Mouse (Mus musculus) neural tube, embryonic 13.5 days (tissue): ENCODE data around the gene Rgl3. TPM values are rescaled to one million over a fixed set of nuclear protein-coding genes. Genes with fewer than 3 reads are reported as not detected.
A peak's percentile ranks its signal among the peaks of the same experiment; 100 is the strongest.

Source experiments
- ATAC-seq: fragments of 200-750 bp; cut with Nextera tagmentation; 2 replicates; pipeline ENCODE4 v1.8.0; 2017; ENCODE audit warnings: low read depth, mild to moderate bottlenecking, moderate TSS enrichment, moderate library complexity
- H3K27ac ChIP-seq: fragments of 300-500 bp; sonication (generic); replicated peaks from 2 replicates; pipeline ENCODE4 v1.5.1; 2015; ENCODE audit warnings: moderate library complexity, mild to moderate bottlenecking, inconsistent platforms
- H3K27me3 ChIP-seq: fragments of 300-500 bp; sonication (generic); 2 replicates; pipeline ENCODE4 v1.6.1; 2015; ENCODE audit warnings: mild to moderate bottlenecking, inconsistent platforms
- H3K36me3 ChIP-seq: fragments of 300-500 bp; sonication (generic); 2 replicates; pipeline ENCODE4 v1.6.1; 2015; ENCODE audit warnings: mild to moderate bottlenecking, inconsistent platforms
- H3K4me1 ChIP-seq: fragments of 300-500 bp; sonication (generic); replicated peaks from 2 replicates; pipeline ENCODE4 v1.6.1; 2015; ENCODE audit warnings: inconsistent platforms
- H3K4me2 ChIP-seq: fragments of 300-500 bp; sonication (generic); 2 replicates; pipeline ENCODE4 v1.6.1; 2015; ENCODE audit warnings: inconsistent platforms, mild to moderate bottlenecking, moderate library complexity
- H3K4me3 ChIP-seq: fragments of 300-500 bp; sonication (generic); 2 replicates; pipeline ENCODE4 v1.5.1; 2015; ENCODE audit warnings: mild to moderate bottlenecking, inconsistent platforms
- H3K9ac ChIP-seq: fragments of 300-500 bp; sonication (generic); 2 replicates; pipeline ENCODE4 v1.6.1; 2015; ENCODE audit warnings: moderate library complexity, mild to moderate bottlenecking, inconsistent platforms
- H3K9me3 ChIP-seq: fragments of 300-500 bp; sonication (generic); 2 replicates; pipeline ENCODE4 v1.6.1; 2016; ENCODE audit warnings: inconsistent platforms
- WGBS: fragments of 180-500 bp; shearing (Covaris S2); methylation state at CpG from one replicate; pipeline ENCODE4 v1.1.7; 2015; 5-methylcytosine and 5-hydroxymethylcytosine counted together
- polyA plus RNA-seq: library from polyadenylated mRNA; unstranded; fragments of >200 nt; fragmentation: Nextera tagmentation; extraction: Ambion mirVana; gene quantifications from 2 replicates; pipeline ENCODE4 v1.2.1, GENCODE M21; 2015

Rgl3 gene
- polyA plus RNA-seq, 1 experiment from 2014 or later, result 1.9 TPM

DNA sequence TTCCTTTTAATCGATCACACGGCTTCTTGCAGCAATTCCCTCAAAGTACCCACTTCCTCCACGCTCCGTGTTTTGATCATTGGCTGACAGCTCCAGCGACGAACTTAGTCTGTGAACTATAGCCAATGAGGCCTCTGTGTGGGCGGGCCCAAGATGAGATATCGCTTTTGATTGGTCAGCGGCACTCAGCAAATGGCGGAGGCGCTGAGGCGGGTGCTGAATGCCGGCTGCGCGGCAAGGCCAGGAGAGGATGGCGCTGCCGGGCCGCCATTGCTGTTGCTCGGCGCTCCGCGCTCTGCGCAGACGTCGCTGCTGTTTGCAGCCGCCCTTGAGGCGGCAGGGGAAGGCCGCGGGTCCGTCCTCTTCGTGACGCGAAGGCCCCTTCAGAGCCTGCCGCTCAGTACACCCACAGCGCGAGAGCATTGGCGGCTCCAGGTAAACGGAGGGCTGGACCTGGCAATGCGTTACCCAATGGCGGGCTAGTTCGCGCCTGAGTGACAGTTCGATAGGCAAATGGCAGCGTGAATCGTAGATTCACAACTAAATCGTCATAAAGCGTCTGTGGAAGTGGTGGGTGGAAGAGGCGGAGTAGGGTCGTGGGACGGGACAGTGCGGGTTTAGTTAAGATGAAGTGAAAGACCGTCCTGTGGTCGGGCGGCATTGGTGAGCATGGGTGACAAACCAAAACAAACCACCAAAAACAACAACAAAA lies 33.5 kb downstream of the Rgl3 start, which contains the start of gene Swsap1:
Gene Swsap1, plus strand, starts transcription at position 186 of the 712 bp plus-strand sequence.
- Histone ChIP-seq H3K27me3 (peaks cover 21% of the 10 kb centered on the region), H3K9me3 (no peaks in the 10 kb centered on the region), H3K4me3 (peak within 1 kb of the TSS; percentile 60), H3K36me3 (no peaks in the 10 kb centered on the region), H3K4me1 (peaks cover 18% of the 10 kb centered on the region), H3K27ac (peak within 1 kb of the TSS; percentile 94), H3K4me2 (peak within 1 kb of the TSS; percentile 60), H3K9ac (peak within 1 kb of the TSS; percentile 75)
- ATAC-seq, result peak; percentile 99
- WGBS, result under 1% methylated on average over 54 of the region's 54 CpGs

GRCm38 (mm10) chr9:21955225-21955569 lies 34.0 kb downstream of the Rgl3 start:
- Histone ChIP-seq H3K27me3 (peaks cover 17% of the 10 kb centered on the region), H3K9me3 (no peaks in the 10 kb centered on the region), H3K4me2 (peak overlapping the region; percentile 60), H3K27ac (peak overlapping the region; percentile 94), H3K4me1 (peaks cover 14% of the 10 kb centered on the region), H3K4me3 (peak overlapping the region; percentile 60), H3K9ac (peak overlapping the region; percentile 75), H3K36me3 (no peaks in the 10 kb centered on the region)
- 2% methylated on average over 18 of the region's 18 CpGs for WGBS
- ATAC-seq, result peak; percentile 78

- Histone ChIP-seq H3K9ac (no peak overlapping the region), H3K9me3 (no peaks in the 10 kb centered on the region), H3K4me2 (peak overlapping the region; percentile 60), H3K4me1 (peaks cover 14% of the 10 kb centered on the region), H3K36me3 (no peaks in the 10 kb centered on the region), H3K27ac (no peak overlapping the region), H3K4me3 (peak overlapping the region; percentile 60; the same call in 1 of the 2 replicates), H3K27me3 (peaks cover 12% of the 10 kb centered on the region)
- no peak for ATAC-seq
- 85% methylated on average over 3 of the region's 3 CpGs for WGBS
These were observed 34.6 kb downstream of the Rgl3 start for GRCm38 (mm10) chr9:21954635-21955034.

GRCm38 (mm10) chr9:21953600-21953999 lies 35.6 kb downstream of the Rgl3 start:
- Histone ChIP-seq H3K4me3 (no peak overlapping the region), H3K36me3 (0 out of 2 replicates have a peak, but pooled peaks cover 2% of the 10 kb centered on the region), H3K27me3 (peaks cover 7% of the 10 kb centered on the region; the same call in 1 of the 2 replicates), H3K4me1 (peaks cover 14% of the 10 kb centered on the region), H3K27ac (no peak overlapping the region), H3K9ac (no peak overlapping the region), H3K4me2 (no peak overlapping the region), H3K9me3 (no peaks in the 10 kb centered on the region)
- no peak for ATAC-seq
- 14% methylated on average over 3 of the region's 3 CpGs for WGBS

DNA sequence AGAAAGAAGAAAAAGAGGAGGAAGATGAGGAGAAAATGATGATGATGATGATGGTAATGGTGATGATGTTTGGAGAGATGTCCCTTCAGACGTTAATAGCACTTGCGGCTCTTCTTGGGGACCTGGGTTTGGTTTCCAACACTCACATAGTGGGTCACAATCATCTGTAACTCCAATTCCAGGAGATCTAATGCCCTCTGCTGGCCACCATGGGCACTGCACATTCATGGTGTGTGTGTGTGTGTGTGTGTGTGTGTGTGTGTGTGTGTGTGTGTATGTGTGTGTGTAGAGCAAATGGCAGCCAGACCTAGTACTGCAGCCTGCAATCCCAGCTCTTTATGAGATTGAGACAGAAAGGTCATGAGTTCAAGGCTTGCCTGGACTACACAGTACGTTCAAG lies 37.3 kb downstream of the Rgl3 start:
- Histone ChIP-seq H3K9me3 (no peaks in the 10 kb centered on the region), H3K9ac (no peak overlapping the region), H3K4me1 (peaks cover 14% of the 10 kb centered on the region), H3K36me3 (peaks cover 14% of the 10 kb centered on the region), H3K4me2 (no peak overlapping the region), H3K27ac (no peak overlapping the region), H3K27me3 (peaks cover 20% of the 10 kb centered on the region), H3K4me3 (no peak overlapping the region)
- WGBS, result 79% methylated on average over 3 of the region's 3 CpGs
- ATAC-seq, result no peak

DNA sequence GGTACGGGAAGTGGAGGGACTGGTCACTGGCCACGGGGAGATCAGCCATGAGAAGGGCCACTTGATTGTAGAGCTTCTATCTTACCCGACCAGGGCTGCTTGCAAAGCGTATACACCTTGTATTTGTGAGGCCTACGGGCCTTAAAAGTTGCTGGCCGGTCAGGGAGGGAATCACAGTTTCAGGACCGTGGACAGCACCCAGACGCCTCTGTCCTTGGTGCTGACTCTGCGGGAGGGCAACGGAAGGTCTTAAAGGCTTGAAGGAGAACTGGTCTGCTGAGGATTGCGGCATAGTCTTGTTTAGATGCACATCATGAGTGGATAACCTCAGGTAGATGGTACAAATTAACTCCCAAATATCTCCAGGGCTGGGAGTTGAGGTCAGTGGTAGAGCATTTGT lies 38.9 kb downstream of the Rgl3 start:
- no peak overlapping the region for H3K4me2 ChIP-seq
- WGBS, result 16% methylated on average over 11 of the region's 11 CpGs
- H3K27me3 ChIP-seq, result peaks cover 36% of the 10 kb centered on the region

GRCm38 (mm10) chr9:21948790-21949189 lies 40.5 kb downstream of the Rgl3 start:
- no peak overlapping the region for H3K9ac ChIP-seq
- no peak overlapping the region for H3K27ac ChIP-seq
- ATAC-seq, result no peak
- peaks cover 41% of the 10 kb centered on the region for H3K27me3 ChIP-seq
- no peak overlapping the region for H3K4me3 ChIP-seq
- peaks cover 8% of the 10 kb centered on the region; the same call in 1 of the 2 replicates for H3K4me1 ChIP-seq
- 71% methylated on average over 6 of the region's 6 CpGs for WGBS
- no peak overlapping the region for H3K4me2 ChIP-seq
- no peaks in the 10 kb centered on the region for H3K9me3 ChIP-seq
- H3K36me3 ChIP-seq, result peaks cover 38% of the 10 kb centered on the region

More for the DNA sequence above, 38.9 kb downstream of the Rgl3 start:
- Histone ChIP-seq H3K4me1 (peaks cover 7% of the 10 kb centered on the region; the same call in 1 of the 2 replicates), H3K9ac (no peak overlapping the region), H3K4me3 (no peak overlapping the region), H3K27ac (no peak overlapping the region), H3K9me3 (no peaks in the 10 kb centered on the region), H3K36me3 (peaks cover 29% of the 10 kb centered on the region)
- no peak for ATAC-seq

DNA sequence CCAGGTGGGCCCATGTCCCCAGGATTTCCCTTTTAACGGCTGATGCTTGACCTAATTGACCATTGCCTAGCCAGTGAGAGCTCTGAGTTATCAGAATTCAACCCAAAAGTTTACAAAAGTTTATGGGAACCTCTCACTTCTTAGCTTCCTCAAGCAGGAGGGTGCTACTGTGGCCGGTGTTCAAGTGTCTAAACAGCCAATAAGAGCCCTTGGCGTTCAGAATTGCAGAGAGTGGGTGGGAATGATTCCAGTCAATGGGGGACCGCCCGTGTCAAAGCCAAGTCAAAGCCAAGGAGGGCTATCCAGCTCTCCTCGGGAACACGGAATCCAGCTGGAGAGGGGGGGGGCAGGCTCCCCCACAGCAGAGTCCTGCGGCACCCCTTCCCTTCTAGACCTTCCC lies 41.1 kb downstream of the Rgl3 start:
- H3K9ac ChIP-seq, result no peak overlapping the region
- no peak overlapping the region for H3K4me3 ChIP-seq
- no peak for ATAC-seq
- peaks cover 41% of the 10 kb centered on the region for H3K27me3 ChIP-seq
- 62% methylated on average over 8 of the region's 8 CpGs for WGBS
- peaks cover 38% of the 10 kb centered on the region for H3K36me3 ChIP-seq
- H3K27ac ChIP-seq, result no peak overlapping the region
- H3K4me1 ChIP-seq, result 0 out of 2 replicates have a peak, but pooled peaks cover 6% of the 10 kb centered on the region
- no peaks in the 10 kb centered on the region for H3K9me3 ChIP-seq
- no peak overlapping the region for H3K4me2 ChIP-seq

GRCm38 (mm10) chr9:21947540-21948130 lies 41.6 kb downstream of the Rgl3 start:
- WGBS, result 7% methylated on average over 28 of the region's 28 CpGs
- 0 out of 2 replicates have a peak, but pooled peaks cover 6% of the 10 kb centered on the region for H3K4me1 ChIP-seq
- peaks cover 38% of the 10 kb centered on the region for H3K36me3 ChIP-seq
- no peak overlapping the region for H3K4me3 ChIP-seq
- ATAC-seq, result no peak
- H3K9ac ChIP-seq, result 0 out of 2 replicates have a peak overlapping the region, but pooled peaks have one; percentile 22
- H3K9me3 ChIP-seq, result no peaks in the 10 kb centered on the region
- no peak overlapping the region for H3K27ac ChIP-seq
- no peak overlapping the region for H3K4me2 ChIP-seq
- H3K27me3 ChIP-seq, result peaks cover 41% of the 10 kb centered on the region

GRCm38 (mm10) chr9:21944267-21944666 lies 45.0 kb downstream of the Rgl3 start:
- no peak overlapping the region for H3K4me3 ChIP-seq
- peaks cover 38% of the 10 kb centered on the region for H3K27me3 ChIP-seq
- H3K36me3 ChIP-seq, result peaks cover 66% of the 10 kb centered on the region
- 0 out of 2 replicates have a peak, but pooled peaks cover 8% of the 10 kb centered on the region for H3K4me1 ChIP-seq
- H3K27ac ChIP-seq, result no peak overlapping the region
- no peak for ATAC-seq
- H3K9me3 ChIP-seq, result no peaks in the 10 kb centered on the region
- H3K9ac ChIP-seq, result no peak overlapping the region
- WGBS, result 24% methylated on average over 23 of the region's 23 CpGs
- H3K4me2 ChIP-seq, result no peak overlapping the region

DNA sequence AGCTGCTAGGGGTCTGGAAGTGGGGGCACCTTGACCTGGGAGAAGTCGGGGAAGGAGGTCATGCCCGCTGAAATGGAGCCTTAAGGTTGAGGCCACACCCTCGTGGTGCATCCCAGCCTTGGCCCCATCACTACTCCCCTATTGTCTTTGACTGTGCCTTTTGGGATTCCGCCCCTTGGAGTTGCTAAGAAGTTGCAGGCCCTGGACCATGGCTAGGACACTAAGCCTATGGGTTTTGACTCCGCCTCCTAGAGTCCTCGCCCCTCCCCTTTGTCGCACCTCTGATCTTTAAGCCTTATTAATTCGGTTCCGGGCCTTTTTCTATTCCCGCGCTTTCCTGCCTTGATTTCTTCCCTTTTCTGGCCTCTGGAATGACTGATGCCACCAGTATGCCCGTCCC lies 45.6 kb downstream of the Rgl3 start:
- Histone ChIP-seq H3K9ac (no peak overlapping the region), H3K4me3 (no peak overlapping the region), H3K4me2 (no peak overlapping the region), H3K27ac (no peak overlapping the region), H3K36me3 (peaks cover 68% of the 10 kb centered on the region), H3K4me1 (peaks cover 14% of the 10 kb centered on the region), H3K9me3 (no peaks in the 10 kb centered on the region), H3K27me3 (peaks cover 34% of the 10 kb centered on the region)
- 49% methylated on average over 12 of the region's 12 CpGs for WGBS
- no peak for ATAC-seq

DNA sequence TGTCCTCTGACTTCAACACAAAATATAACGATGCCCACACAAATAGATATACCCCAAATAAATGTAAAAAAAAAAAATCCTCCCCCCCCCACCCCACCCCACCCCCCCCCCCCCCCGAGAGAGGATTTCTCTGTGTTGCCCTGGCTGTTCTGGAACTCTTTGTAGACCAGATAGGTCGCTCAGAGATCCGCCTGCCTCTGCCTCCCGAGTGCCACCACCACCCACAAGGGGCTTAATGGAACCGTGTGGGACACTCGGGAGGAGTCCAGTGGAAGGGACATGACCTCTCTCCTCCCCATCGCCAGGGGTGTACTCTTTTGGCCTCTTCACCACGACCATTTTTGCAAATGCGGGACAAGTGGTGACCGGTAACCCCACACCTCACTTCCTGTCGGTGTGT lies 46.2 kb downstream of the Rgl3 start:
- peaks cover 62% of the 10 kb centered on the region for H3K36me3 ChIP-seq
- WGBS, result 79% methylated on average over 12 of the region's 12 CpGs
- H3K4me2 ChIP-seq, result no peak overlapping the region
- H3K9ac ChIP-seq, result no peak overlapping the region
- peaks cover 28% of the 10 kb centered on the region for H3K27me3 ChIP-seq
- no peaks in the 10 kb centered on the region for H3K9me3 ChIP-seq
- peaks cover 20% of the 10 kb centered on the region for H3K4me1 ChIP-seq
- no peak for ATAC-seq
- H3K27ac ChIP-seq, result no peak overlapping the region
- H3K4me3 ChIP-seq, result no peak overlapping the region
